Mouse (Mus musculus): ENCODE measurements around the gene Ankrd55. TPM values are rescaled to one million over a fixed set of nuclear protein-coding genes. Genes with fewer than 3 reads are reported as not detected.
"Not testable (repeated sequence)": the region's sequence is repeated elsewhere in the genome, so short reads cannot be mapped to it uniquely, and the experiment has no call there.

The Ankrd55 gene
- polyA plus RNA-seq, 1 experiment from 2014 or later = 0.49 TPM

GRCm38 (mm10) chr13:112303429-112303828, 15.2 kb downstream of the Ankrd55 start:
- H3K9me3 ChIP-seq = no peaks in the 10 kb centered on the region
- H3K36me3 ChIP-seq (replicated peaks) = no peaks in the 10 kb centered on the region
- no peaks in the 10 kb centered on the region for H3K4me1 ChIP-seq
- DNase-seq (ENCODE audit: low spot score) = no peak
- no peak overlapping the region for H3K27ac ChIP-seq (replicated peaks)
- no peak overlapping the region for H3K4me3 ChIP-seq
- 76% methylated on average over 2 of the region's 2 CpGs for WGBS
- no peaks in the 10 kb centered on the region for H3K27me3 ChIP-seq (replicated peaks; ENCODE audit: low read depth, poor library complexity, severe bottlenecking)

- WGBS = 21% methylated on average over 1 of the region's 1 CpGs
- DNase-seq (ENCODE audit: low spot score) = peak; percentile 51
- Histone ChIP-seq H3K27me3 (replicated peaks; ENCODE audit: low read depth, poor library complexity, severe bottlenecking) (no peaks in the 10 kb centered on the region), H3K9me3 (no peaks in the 10 kb centered on the region), H3K4me3 (no peak overlapping the region), H3K36me3 (replicated peaks) (no peaks in the 10 kb centered on the region), H3K4me1 (no peaks in the 10 kb centered on the region), H3K27ac (replicated peaks) (no peak overlapping the region)
Observed at GRCm38 (mm10) chr13:112308672-112309071, 20.4 kb downstream of the Ankrd55 start.

GRCm38 (mm10) chr13:112311611-112312010, 23.4 kb downstream of the Ankrd55 start:
- not testable (repeated sequence) for H3K27ac ChIP-seq (replicated peaks); H3K27me3 ChIP-seq (replicated peaks; ENCODE audit: low read depth, poor library complexity, severe bottlenecking); H3K4me3 ChIP-seq; DNase-seq (ENCODE audit: low spot score); H3K4me1 ChIP-seq; H3K36me3 ChIP-seq (replicated peaks); H3K9me3 ChIP-seq
- WGBS = 80% methylated on average over 3 of the region's 3 CpGs

- WGBS = 35% methylated on average over 3 of the region's 3 CpGs
- Histone ChIP-seq H3K4me1 (peaks cover 7% of the 10 kb centered on the region; the same call in 1 of the 2 replicates), H3K27ac (replicated peaks) (no peak overlapping the region), H3K27me3 (replicated peaks; ENCODE audit: low read depth, poor library complexity, severe bottlenecking) (no peaks in the 10 kb centered on the region), H3K36me3 (replicated peaks) (no peaks in the 10 kb centered on the region), H3K4me3 (no peak overlapping the region), H3K9me3 (0 out of 2 replicates have a peak, but pooled peaks cover 2% of the 10 kb centered on the region)
- DNase-seq (ENCODE audit: low spot score) = no peak
Observed at GRCm38 (mm10) chr13:112315442-112315841, 27.2 kb downstream of the Ankrd55 start.

GRCm38 (mm10) chr13:112316622-112317482, 28.6 kb downstream of the Ankrd55 start:
- H3K4me1 ChIP-seq = peaks cover 7% of the 10 kb centered on the region; the same call in 1 of the 2 replicates
- no peak for DNase-seq (ENCODE audit: low spot score)
- H3K4me3 ChIP-seq = no peak overlapping the region
- no peaks in the 10 kb centered on the region for H3K36me3 ChIP-seq (replicated peaks)
- H3K9me3 ChIP-seq = 0 out of 2 replicates have a peak, but pooled peaks cover 2% of the 10 kb centered on the region
- WGBS = 82% methylated on average over 11 of the region's 11 CpGs
- H3K27me3 ChIP-seq (replicated peaks; ENCODE audit: low read depth, poor library complexity, severe bottlenecking) = no peaks in the 10 kb centered on the region
- no peak overlapping the region for H3K27ac ChIP-seq (replicated peaks)

GRCm38 (mm10) chr13:112318124-112318523, 29.9 kb downstream of the Ankrd55 start:
- no peak overlapping the region for H3K4me3 ChIP-seq
- H3K36me3 ChIP-seq (replicated peaks) = no peaks in the 10 kb centered on the region
- peaks cover 7% of the 10 kb centered on the region; the same call in 1 of the 2 replicates for H3K4me1 ChIP-seq
- no peak overlapping the region for H3K27ac ChIP-seq (replicated peaks)
- WGBS = 90% methylated on average over 8 of the region's 8 CpGs
- no peak for DNase-seq (ENCODE audit: low spot score)
- 0 out of 2 replicates have a peak, but pooled peaks cover 2% of the 10 kb centered on the region for H3K9me3 ChIP-seq
- H3K27me3 ChIP-seq (replicated peaks; ENCODE audit: low read depth, poor library complexity, severe bottlenecking) = no peaks in the 10 kb centered on the region

GRCm38 (mm10) chr13:112323591-112324266, 35.5 kb downstream of the Ankrd55 start:
- Histone ChIP-seq H3K36me3 (replicated peaks) (no peaks in the 10 kb centered on the region), H3K27ac (replicated peaks) (no peak overlapping the region; the same call in 1 of the 2 replicates), H3K9me3 (0 out of 2 replicates have a peak, but pooled peaks cover 2% of the 10 kb centered on the region), H3K4me3 (no peak overlapping the region), H3K27me3 (replicated peaks; ENCODE audit: low read depth, poor library complexity, severe bottlenecking) (no peaks in the 10 kb centered on the region), H3K4me1 (no peaks in the 10 kb centered on the region)
- no peak for DNase-seq (ENCODE audit: low spot score)
- WGBS = 78% methylated on average over 12 of the region's 12 CpGs

- H3K9me3 ChIP-seq = no peaks in the 10 kb centered on the region
- DNase-seq (ENCODE audit: low spot score) = no peak
- no peak overlapping the region for H3K27ac ChIP-seq (replicated peaks)
- H3K4me1 ChIP-seq = no peaks in the 10 kb centered on the region
- H3K4me3 ChIP-seq = no peak overlapping the region
- no peaks in the 10 kb centered on the region for H3K36me3 ChIP-seq (replicated peaks)
- 92% methylated on average over 2 of the region's 2 CpGs for WGBS
- H3K27me3 ChIP-seq (replicated peaks; ENCODE audit: low read depth, poor library complexity, severe bottlenecking) = no peaks in the 10 kb centered on the region
Observed at GRCm38 (mm10) chr13:112325126-112325525, 36.9 kb downstream of the Ankrd55 start.

GRCm38 (mm10) chr13:112326403-112326802, 38.2 kb downstream of the Ankrd55 start:
- 89% methylated on average over 7 of the region's 7 CpGs for WGBS
- H3K4me3 ChIP-seq = no peak overlapping the region
- H3K9me3 ChIP-seq = no peaks in the 10 kb centered on the region
- no peak for DNase-seq (ENCODE audit: low spot score)
- peaks cover 10% of the 10 kb centered on the region for H3K4me1 ChIP-seq
- H3K27ac ChIP-seq (replicated peaks) = no peak overlapping the region
- no peaks in the 10 kb centered on the region for H3K36me3 ChIP-seq (replicated peaks)
- no peaks in the 10 kb centered on the region for H3K27me3 ChIP-seq (replicated peaks; ENCODE audit: low read depth, poor library complexity, severe bottlenecking)

GRCm38 (mm10) chr13:112326977-112327376, 38.7 kb downstream of the Ankrd55 start:
- Histone ChIP-seq H3K27me3 (replicated peaks; ENCODE audit: low read depth, poor library complexity, severe bottlenecking) (no peaks in the 10 kb centered on the region), H3K36me3 (replicated peaks) (no peaks in the 10 kb centered on the region), H3K4me3 (no peak overlapping the region), H3K27ac (replicated peaks) (no peak overlapping the region), H3K9me3 (no peaks in the 10 kb centered on the region), H3K4me1 (peaks cover 15% of the 10 kb centered on the region)
- DNase-seq (ENCODE audit: low spot score) = no peak
- WGBS = 86% methylated on average over 5 of the region's 5 CpGs

- H3K4me3 ChIP-seq = no peak overlapping the region
Observed at GRCm38 (mm10) chr13:112327511-112327910, 39.3 kb downstream of the Ankrd55 start.

GRCm38 (mm10) chr13:112330257-112330656, 42.0 kb downstream of the Ankrd55 start:
- H3K36me3 ChIP-seq (replicated peaks) = no peaks in the 10 kb centered on the region
- 94% methylated on average over 6 of the region's 6 CpGs for WGBS
- no peak for DNase-seq (ENCODE audit: low spot score)
- no peaks in the 10 kb centered on the region for H3K27me3 ChIP-seq (replicated peaks; ENCODE audit: low read depth, poor library complexity, severe bottlenecking)
- no peaks in the 10 kb centered on the region for H3K9me3 ChIP-seq
- H3K4me3 ChIP-seq = no peak overlapping the region
- no peak overlapping the region for H3K27ac ChIP-seq (replicated peaks)
- H3K4me1 ChIP-seq = peaks cover 24% of the 10 kb centered on the region

More at GRCm38 (mm10) chr13:112327511-112327910, 39.3 kb downstream of the Ankrd55 start:
- H3K4me1 ChIP-seq = peaks cover 18% of the 10 kb centered on the region
- no peak for DNase-seq (ENCODE audit: low spot score)
- 79% methylated on average over 4 of the region's 4 CpGs for WGBS
- no peak overlapping the region for H3K27ac ChIP-seq (replicated peaks)
- no peaks in the 10 kb centered on the region for H3K9me3 ChIP-seq
- H3K27me3 ChIP-seq (replicated peaks; ENCODE audit: low read depth, poor library complexity, severe bottlenecking) = no peaks in the 10 kb centered on the region
- H3K36me3 ChIP-seq (replicated peaks) = no peaks in the 10 kb centered on the region

Measured in embryonic facial prominence, embryonic 10.5 days (tissue).